Mouse (Mus musculus): ENCODE measurements around the gene Enpp3. TPM values are rescaled to one million over a fixed set of nuclear protein-coding genes. Genes with fewer than 3 reads are reported as not detected.

Enpp3 gene
- polyA plus RNA-seq, 2 experiments: 2.2 to 3.2 TPM

GRCm38 (mm10) chr10:24783946-24784345, 58.7 kb downstream of the Enpp3 start:
- H3K4me1 ChIP-seq (replicated peaks; ENCODE audit: control insufficient read depth in 2 of 2, insufficient read depth in 2 of 2, low read length in 1 of 2): peaks cover 11 to 21% of the 10 kb centered on the region in 2 experiments
- no peak overlapping the region for H3K4me3 ChIP-seq (ENCODE audit: insufficient read depth in 1 of 2, low read depth in 2 of 2, low read length in 2 of 2)
- TF ChIP-seq EP300 (IDR thresholded peaks at IDR 0.05; ENCODE audit: low read depth) (no peak), CTCF (IDR thresholded peaks at IDR 0.05; ENCODE audit: low read depth) (no peak)
- WGBS (ENCODE audit: insufficient replicate concordance): 73% methylated on average over 3 of the region's 3 CpGs
- no peak overlapping the region for H3K9ac ChIP-seq (replicated peaks)
- ATAC-seq (ENCODE audit: insufficient read depth): no peak
- no peaks in the 10 kb centered on the region for H3K9me3 ChIP-seq (ENCODE audit: control insufficient read depth, low read length)
- H3K27me3 ChIP-seq (ENCODE audit: control insufficient read depth, insufficient read depth, low read length): no peaks in the 10 kb centered on the region
- H3K4me2 ChIP-seq (ENCODE audit: low read depth): peak overlapping the region; percentile 43
- no peak for DNase-seq (ENCODE audit: low read depth in 3 of 3, low spot score in 3 of 3)
- no peak overlapping the region for H3K27ac ChIP-seq
- no peaks in the 10 kb centered on the region for H3K36me3 ChIP-seq (replicated peaks; ENCODE audit: control insufficient read depth, insufficient read depth, low read depth)

DNA sequence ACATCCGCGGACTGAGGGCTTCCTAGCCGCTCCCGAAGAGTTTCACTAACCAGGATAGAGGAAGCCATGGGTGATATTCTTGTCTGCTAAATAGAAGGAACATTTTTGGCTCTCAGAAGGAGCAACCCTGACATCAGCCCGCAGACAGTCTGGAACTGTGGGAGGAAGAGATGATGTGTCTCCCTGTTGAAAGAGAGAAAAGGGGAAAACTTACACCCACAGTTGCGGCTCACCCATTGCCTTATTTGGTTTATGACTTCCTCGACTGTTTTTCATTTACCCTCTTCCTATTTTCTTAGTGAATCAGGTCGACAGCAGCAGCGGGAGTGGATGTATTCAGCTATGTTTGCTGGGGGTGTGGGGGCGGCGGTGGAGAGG, 64.0 kb downstream of the Enpp3 start:
- H3K27me3 ChIP-seq (ENCODE audit: control insufficient read depth, insufficient read depth, low read length): no peaks in the 10 kb centered on the region
- no peak overlapping the region for H3K4me3 ChIP-seq (ENCODE audit: insufficient read depth in 1 of 2, low read depth in 2 of 2, low read length in 2 of 2)
- TF ChIP-seq CTCF (IDR thresholded peaks at IDR 0.05; ENCODE audit: low read depth) (no peak), EP300 (IDR thresholded peaks at IDR 0.05; ENCODE audit: low read depth) (no peak)
- H3K4me1 ChIP-seq (replicated peaks; ENCODE audit: control insufficient read depth in 2 of 2, insufficient read depth in 2 of 2, low read length in 1 of 2): no peaks in the 10 kb centered on the region
- H3K36me3 ChIP-seq (replicated peaks; ENCODE audit: control insufficient read depth, insufficient read depth, low read depth): no peaks in the 10 kb centered on the region
- DNase-seq (ENCODE audit: low read depth in 3 of 3, low spot score in 3 of 3): no peak
- no peak overlapping the region for H3K27ac ChIP-seq
- no peak overlapping the region for H3K4me2 ChIP-seq (ENCODE audit: low read depth)
- WGBS (ENCODE audit: insufficient replicate concordance): 61% methylated on average over 11 of the region's 11 CpGs
- no peaks in the 10 kb centered on the region for H3K9me3 ChIP-seq (ENCODE audit: control insufficient read depth, low read length)
- H3K9ac ChIP-seq (replicated peaks): no peak overlapping the region
- ATAC-seq (ENCODE audit: insufficient read depth): no peak

GRCm38 (mm10) chr10:24777916-24778642, 64.5 kb downstream of the Enpp3 start:
- Histone ChIP-seq H3K4me2 (ENCODE audit: low read depth) (no peak overlapping the region), H3K27me3 (ENCODE audit: control insufficient read depth, insufficient read depth, low read length) (no peaks in the 10 kb centered on the region), H3K4me3 (ENCODE audit: insufficient read depth in 1 of 2, low read depth in 2 of 2, low read length in 2 of 2) (no peak overlapping the region), H3K36me3 (replicated peaks; ENCODE audit: control insufficient read depth, insufficient read depth, low read depth) (no peaks in the 10 kb centered on the region), H3K9me3 (ENCODE audit: control insufficient read depth, low read length) (no peaks in the 10 kb centered on the region), H3K9ac (replicated peaks) (no peak overlapping the region), H3K4me1 (replicated peaks; ENCODE audit: control insufficient read depth in 2 of 2, insufficient read depth in 2 of 2, low read length in 1 of 2) (no peaks in the 10 kb centered on the region), H3K27ac (no peak overlapping the region)
- WGBS (ENCODE audit: insufficient replicate concordance): 74% methylated on average over 14 of the region's 14 CpGs
- no peak for TF ChIP-seq CTCF (IDR thresholded peaks at IDR 0.05; ENCODE audit: low read depth)
- TF ChIP-seq EP300 (IDR thresholded peaks at IDR 0.05; ENCODE audit: low read depth): no peak
- DNase-seq (ENCODE audit: low read depth in 3 of 3, low spot score in 3 of 3) (no peak), ATAC-seq (ENCODE audit: insufficient read depth) (no peak)

GRCm38 (mm10) chr10:24769496-24769895, 73.1 kb downstream of the Enpp3 start:
- WGBS (ENCODE audit: insufficient replicate concordance): 72% methylated on average over 7 of the region's 7 CpGs

DNA sequence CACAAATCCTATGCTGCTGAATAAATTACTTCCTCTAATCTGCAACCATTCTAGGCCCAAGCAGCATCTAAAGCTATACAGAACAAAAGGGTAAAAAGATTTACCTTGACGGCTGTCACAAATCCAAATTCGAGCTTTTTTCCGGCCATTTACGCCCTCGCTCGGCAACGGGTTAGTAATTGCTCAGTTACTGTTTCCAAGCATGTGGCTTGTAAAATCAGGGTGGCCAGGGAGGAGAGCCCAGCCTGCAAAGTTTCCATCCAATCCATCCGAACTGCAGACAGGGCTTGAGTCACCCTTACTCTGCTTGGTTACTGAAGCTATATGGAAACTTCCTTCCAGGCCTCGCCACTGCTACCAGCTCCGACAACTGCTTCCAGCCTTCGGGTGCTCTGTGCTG, 74.9 kb downstream of the Enpp3 start:
- Histone ChIP-seq H3K9ac (replicated peaks) (no peak overlapping the region), H3K36me3 (replicated peaks; ENCODE audit: control insufficient read depth, insufficient read depth, low read depth) (no peaks in the 10 kb centered on the region), H3K4me1 (replicated peaks; ENCODE audit: control insufficient read depth in 2 of 2, insufficient read depth in 2 of 2, low read length in 1 of 2) (no peaks in the 10 kb centered on the region), H3K4me2 (ENCODE audit: low read depth) (no peak overlapping the region), H3K27me3 (ENCODE audit: control insufficient read depth, insufficient read depth, low read length) (no peaks in the 10 kb centered on the region), H3K4me3 (ENCODE audit: insufficient read depth in 1 of 2, low read depth in 2 of 2, low read length in 2 of 2) (no peak overlapping the region), H3K27ac (no peak overlapping the region), H3K9me3 (ENCODE audit: control insufficient read depth, low read length) (no peaks in the 10 kb centered on the region)
- no peak for TF ChIP-seq CTCF (IDR thresholded peaks at IDR 0.05; ENCODE audit: low read depth)
- WGBS (ENCODE audit: insufficient replicate concordance): 70% methylated on average over 11 of the region's 11 CpGs
- DNase-seq (ENCODE audit: low read depth in 3 of 3, low spot score in 3 of 3): no peak
- no peak for ATAC-seq (ENCODE audit: insufficient read depth)

More at GRCm38 (mm10) chr10:24769496-24769895, 73.1 kb downstream of the Enpp3 start:
- no peaks in the 10 kb centered on the region for H3K4me1 ChIP-seq (replicated peaks; ENCODE audit: control insufficient read depth in 2 of 2, insufficient read depth in 2 of 2, low read length in 1 of 2)
- no peaks in the 10 kb centered on the region for H3K36me3 ChIP-seq (replicated peaks; ENCODE audit: control insufficient read depth, insufficient read depth, low read depth)
- no peak overlapping the region for H3K4me2 ChIP-seq (ENCODE audit: low read depth)
- no peak overlapping the region for H3K4me3 ChIP-seq (ENCODE audit: insufficient read depth in 1 of 2, low read depth in 2 of 2, low read length in 2 of 2)
- no peak for DNase-seq (ENCODE audit: low read depth in 3 of 3, low spot score in 3 of 3)
- H3K27me3 ChIP-seq (ENCODE audit: control insufficient read depth, insufficient read depth, low read length): no peaks in the 10 kb centered on the region
- TF ChIP-seq EP300 (IDR thresholded peaks at IDR 0.05; ENCODE audit: low read depth): no peak
- no peak for TF ChIP-seq CTCF (IDR thresholded peaks at IDR 0.05; ENCODE audit: low read depth)
- ATAC-seq (ENCODE audit: insufficient read depth): no peak
- H3K9ac ChIP-seq (replicated peaks): no peak overlapping the region
- no peak overlapping the region for H3K27ac ChIP-seq
- H3K9me3 ChIP-seq (ENCODE audit: control insufficient read depth, low read length): no peaks in the 10 kb centered on the region
